Mouse (Mus musculus): ENCODE data around the gene Add3. TPM values are rescaled to one million over a fixed set of nuclear protein-coding genes. Genes with fewer than 3 reads are reported as not detected.

Add3 gene
- total RNA-seq, 2 experiments from 2014 or later, result 89.0 to 102 TPM

GRCm38 (mm10) chr19:53278491-53279415 is 138.5 kb downstream of the Add3 start:
- intact Hi-C loops (cut with DNase I), result no loop called here

GRCm38 (mm10) chr19:53280254-53280653 is 140.0 kb downstream of the Add3 start:
- DNase-seq (ENCODE audit: low spot score in 2 of 2), result no peak
- intact Hi-C loops (cut with DNase I), result no loop called here

More at GRCm38 (mm10) chr19:53278491-53279415, 138.5 kb downstream of the Add3 start:
- no peak for DNase-seq (ENCODE audit: low spot score in 2 of 2)

GRCm38 (mm10) chr19:53282571-53282970 is 142.3 kb downstream of the Add3 start:
- intact Hi-C loops (cut with DNase I), result no loop called here

GRCm38 (mm10) chr19:53283742-53284141 is 143.5 kb downstream of the Add3 start:
- DNase-seq (ENCODE audit: low spot score in 2 of 2), result no peak
- intact Hi-C loops (cut with DNase I), result no loop called here

More at GRCm38 (mm10) chr19:53282571-53282970, 142.3 kb downstream of the Add3 start:
- DNase-seq (ENCODE audit: low spot score in 2 of 2), result no peak

GRCm38 (mm10) chr19:53284268-53285208 is 144.3 kb downstream of the Add3 start:
- intact Hi-C loops (cut with DNase I), result no loop called here
- peak; percentile 22 to 37 for DNase-seq (ENCODE audit: low spot score in 2 of 2)

GRCm38 (mm10) chr19:53296331-53297254 is 156.3 kb downstream of the Add3 start:
- intact Hi-C loops (cut with DNase I), result no loop called here
- DNase-seq (ENCODE audit: low spot score in 2 of 2), result no peak

Other genes starting within 250 kb of the Add3 start
- 10 to 100 TPM; 97.3 to 97.5 TPM for gene Xpnpep1, start 100.2 kb upstream of the Add3 start, total RNA-seq (2021)
- gene Mxi1, start 170.1 kb downstream of the Add3 start, total RNA-seq (2021), result 10 to 100 TPM; 80.7 to 83.7 TPM
- not detected for gene Gm10197, start 231.3 kb downstream of the Add3 start, total RNA-seq (2021)

Data from left cerebral cortex, postnatal 14 days (tissue).